Mouse (Mus musculus) bone marrow, adult 2 months (tissue): ENCODE measurements around the gene Rab3il1. TPM values are rescaled to one million over a fixed set of nuclear protein-coding genes. Genes with fewer than 3 reads are reported as not detected.
A peak's percentile ranks its signal among the peaks of the same experiment; 100 is the strongest.

ENCODE experiments used
- H3K27ac ChIP-seq: fragments of 200-500 bp; 2 replicates; pipeline ENCODE4 v1.5.1; 2012; ENCODE audit warnings: low read depth, mild to moderate bottlenecking, control low read depth, inconsistent platforms, low read length; ENCODE audit not compliant: control insufficient read depth, poor library complexity, insufficient read depth
- H3K4me1 ChIP-seq: fragments of 200-500 bp; 2 replicates; pipeline ENCODE4 v1.6.1; 2011; ENCODE audit warnings: low read length; ENCODE audit not compliant: control insufficient read depth, insufficient read depth
- H3K4me3 ChIP-seq: fragments of 200-500 bp; replicated peaks from 2 replicates; pipeline ENCODE3; 2011; ENCODE audit warnings: mild to moderate bottlenecking, low read depth, low read length, control low read depth; ENCODE audit not compliant: control insufficient read depth
- CTCF ChIP-seq: fragments of 200-500 bp; IDR thresholded peaks from 2 replicates; pipeline ENCODE4 v1.5.1; 2011; ENCODE audit warnings: low read length, control low read depth; ENCODE audit not compliant: control insufficient read depth, insufficient read depth
- POLR2A ChIP-seq: fragments of 200-500 bp; IDR thresholded peaks from 2 replicates; pipeline ENCODE4 v1.6.1; 2011; ENCODE audit warnings: low read depth, mild to moderate bottlenecking, control low read depth, low read length, borderline replicate concordance; ENCODE audit not compliant: control insufficient read depth
- WGBS: fragments of 180-500 bp; shearing (Covaris S2); methylation state at CpG from one replicate; pipeline ENCODE4 v1.1.7; 2018; 5-methylcytosine and 5-hydroxymethylcytosine counted together
- polyA plus RNA-seq: library from polyadenylated mRNA; stranded (reverse); fragments of >200 nt; gene quantifications from 2 replicates; pipeline ENCODE4 v1.2.4, GENCODE M21; 2011; ENCODE audit warnings: low replicate concordance; ENCODE audit not compliant: missing spikeins, insufficient read depth, insufficient read length

Gene Rab3il1
- polyA plus RNA-seq, 1 experiment, result 115 TPM

GRCm38 (mm10) chr19:9979156-9979555 lies 22.3 kb upstream of the Rab3il1 start:
- no peak overlapping the region for H3K4me3 ChIP-seq
- peaks cover 14% of the 10 kb centered on the region for H3K4me1 ChIP-seq
- TF ChIP-seq CTCF, result no peak
- TF ChIP-seq POLR2A, result no peak
- 71% methylated on average over 2 of the region's 2 CpGs for WGBS
- H3K27ac ChIP-seq, result peak overlapping the region; percentile 40; the same call in 1 of the 2 replicates

GRCm38 (mm10) chr19:9980258-9980657 lies 21.2 kb upstream of the Rab3il1 start, which contains the start of gene Fth1:
Gene Fth1 (plus strand): TSS chr19:9980598.
- peaks cover 14% of the 10 kb centered on the region for H3K4me1 ChIP-seq
- H3K4me3 ChIP-seq, result no peak within 1 kb of the TSS
- H3K27ac ChIP-seq, result no peak within 1 kb of the TSS
- 31% methylated on average over 4 of the region's 4 CpGs for WGBS
- TF ChIP-seq POLR2A (no peak), CTCF (no peak)

GRCm38 (mm10) chr19:9981621-9982020 lies 19.8 kb upstream of the Rab3il1 start:
- Histone ChIP-seq H3K27ac (peak overlapping the region; percentile 97; the same call in 1 of the 2 replicates), H3K4me3 (peak overlapping the region; percentile 12), H3K4me1 (peaks cover 14% of the 10 kb centered on the region)

DNA sequence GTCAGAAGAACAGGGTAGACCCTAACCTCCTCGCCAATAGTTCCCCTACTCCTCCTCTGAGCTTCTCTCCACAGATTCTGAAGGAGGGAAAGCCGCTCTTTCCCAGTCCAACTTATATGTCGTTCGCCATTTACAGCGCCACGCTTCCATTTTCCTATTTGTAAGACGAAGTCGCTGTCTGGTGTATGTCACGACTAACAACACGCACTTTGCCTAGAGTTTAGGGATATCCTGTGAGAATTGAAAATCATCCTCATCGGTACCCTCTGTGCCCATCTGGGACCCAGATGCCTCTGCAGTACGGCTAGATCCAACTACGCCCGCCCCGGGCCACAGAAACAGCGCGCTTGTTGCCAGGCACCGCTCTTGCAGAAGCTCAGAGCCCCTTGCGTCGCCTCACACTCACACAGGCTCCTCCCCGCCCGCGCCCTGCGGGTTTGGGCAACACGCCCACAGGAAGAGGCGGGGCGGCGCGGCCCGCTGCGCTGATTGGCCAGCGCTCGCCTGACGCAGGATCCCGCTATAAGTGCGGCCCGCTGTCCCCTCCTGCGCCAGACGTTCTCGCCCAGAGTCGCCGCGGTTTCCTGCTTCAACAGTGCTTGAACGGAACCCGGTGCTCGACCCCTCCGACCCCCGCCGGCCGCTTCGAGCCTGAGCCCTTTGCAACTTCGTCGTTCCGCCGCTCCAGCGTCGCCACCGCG lies 19.2 kb upstream of the Rab3il1 start:
- WGBS, result under 1% methylated on average over 59 of the region's 59 CpGs
- peak overlapping the region; percentile 81 for H3K4me3 ChIP-seq
- peak overlapping the region; percentile 97 for H3K27ac ChIP-seq
- peak; percentile 100 for TF ChIP-seq POLR2A
- peak; percentile 1; the same call in 1 of the 2 replicates for TF ChIP-seq CTCF
- H3K4me1 ChIP-seq, result peaks cover 14% of the 10 kb centered on the region

More at GRCm38 (mm10) chr19:9981621-9982020, 19.8 kb upstream of the Rab3il1 start:
- TF ChIP-seq POLR2A (no peak), CTCF (no peak)
- 75% methylated on average over 4 of the region's 4 CpGs for WGBS

DNA sequence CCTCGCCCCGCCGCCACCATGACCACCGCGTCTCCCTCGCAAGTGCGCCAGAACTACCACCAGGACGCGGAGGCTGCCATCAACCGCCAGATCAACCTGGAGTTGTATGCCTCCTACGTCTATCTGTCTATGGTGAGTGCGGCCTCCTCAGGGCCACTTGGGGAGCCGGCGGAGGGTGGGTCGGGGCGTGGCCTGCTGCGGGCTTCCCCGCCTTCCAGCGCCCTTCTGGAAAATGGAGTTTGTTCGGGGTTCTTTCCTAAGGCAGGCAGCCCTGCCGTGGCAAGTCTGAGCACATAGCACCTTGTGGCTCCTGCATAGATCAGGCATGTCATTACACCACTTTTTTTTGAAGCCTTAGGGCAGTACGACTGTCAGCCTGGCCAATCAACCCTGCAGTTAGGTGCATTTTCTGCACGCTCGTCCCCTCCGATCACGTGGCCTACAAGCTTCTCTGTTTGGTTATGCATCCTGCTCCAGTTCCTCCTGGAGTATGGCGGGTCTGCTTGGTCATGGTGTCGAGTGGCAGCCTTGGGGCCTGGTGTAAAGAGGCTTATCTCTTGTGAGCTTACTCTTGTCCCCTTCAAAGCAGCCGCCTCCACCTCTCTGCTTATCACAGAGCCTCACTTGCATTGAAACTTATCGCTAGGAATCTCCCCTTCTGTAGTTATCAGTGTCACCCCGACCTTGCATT lies 18.5 kb upstream of the Rab3il1 start:
- no peak for TF ChIP-seq POLR2A
- TF ChIP-seq CTCF, result no peak
- peak overlapping the region; percentile 97 for H3K27ac ChIP-seq
- H3K4me3 ChIP-seq, result peak overlapping the region; percentile 81
- peaks cover 13% of the 10 kb centered on the region for H3K4me1 ChIP-seq
- under 1% methylated on average over 31 of the region's 31 CpGs for WGBS

GRCm38 (mm10) chr19:9984111-9985055 lies 17.1 kb upstream of the Rab3il1 start:
- TF ChIP-seq CTCF, result no peak
- TF ChIP-seq POLR2A, result no peak
- H3K27ac ChIP-seq, result peak overlapping the region; percentile 16
- peaks cover 7% of the 10 kb centered on the region; the same call in 1 of the 2 replicates for H3K4me1 ChIP-seq
- WGBS, result 23% methylated on average over 20 of the region's 20 CpGs
- H3K4me3 ChIP-seq, result peak overlapping the region; percentile 81

DNA sequence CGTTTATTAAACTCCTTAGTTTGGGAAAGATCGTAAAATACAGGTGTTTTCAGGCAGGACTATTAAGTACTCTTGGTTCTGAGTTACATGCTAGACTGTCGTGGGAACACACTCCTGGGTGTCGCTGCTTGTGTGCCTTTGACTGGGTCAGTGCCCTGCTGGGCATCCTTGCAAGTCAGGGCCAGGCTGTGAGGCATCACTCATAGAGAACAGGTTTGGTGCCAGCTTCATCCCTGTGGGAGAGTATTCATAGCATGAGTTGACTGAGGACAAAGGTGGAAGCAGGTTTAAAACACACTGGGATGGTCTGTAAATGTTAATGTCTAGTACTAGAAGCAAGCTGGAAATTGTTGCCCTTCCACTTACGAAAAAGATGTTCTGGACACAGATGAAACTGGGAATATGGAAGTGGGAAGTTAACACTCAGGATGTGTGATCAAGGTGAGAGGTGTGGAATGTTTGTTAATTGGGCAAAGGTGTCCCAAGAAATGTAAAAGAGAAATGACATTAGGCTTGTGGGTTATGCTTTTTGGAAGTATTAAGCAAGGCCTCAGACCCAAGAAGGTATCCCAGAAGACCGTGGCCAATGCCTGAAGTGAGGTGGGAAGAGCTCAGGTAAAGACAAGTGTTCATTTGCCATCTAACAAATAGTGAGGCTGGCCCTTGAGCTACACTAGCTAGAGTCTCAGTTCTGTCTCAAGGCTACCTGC lies 16.1 kb upstream of the Rab3il1 start:
- 90% methylated on average over 6 of the region's 6 CpGs for WGBS
- Histone ChIP-seq H3K4me3 (no peak overlapping the region), H3K27ac (no peak overlapping the region; the same call in 1 of the 2 replicates), H3K4me1 (peaks cover 9% of the 10 kb centered on the region; the same call in 1 of the 2 replicates)
- TF ChIP-seq CTCF (no peak), POLR2A (no peak; the same call in 1 of the 2 replicates)
